Mouse (Mus musculus): ENCODE data around the gene Hs2st1.

- TF ChIP-seq GATA1 (IDR thresholded peaks at IDR 0.05; ENCODE audit: low read length) (no peak), TAL1 (IDR thresholded peaks at IDR 0.05; ENCODE audit: low read length) (no peak)
These were observed 19.9 kb downstream of the Hs2st1 start for GRCm38 (mm10) chr3:144550036-144550435.

Measured in erythroblast, embryonic 14.5 days (primary cell).